Mouse (Mus musculus): ENCODE data around the gene Lin28a. TPM values are rescaled to one million over a fixed set of nuclear protein-coding genes. Genes with fewer than 3 reads are reported as not detected.
A peak's percentile ranks its signal among the peaks of the same experiment; 100 is the strongest.

Lin28a gene
- polyA plus RNA-seq, 1 experiment from 2014 or later, result not detected

DNA sequence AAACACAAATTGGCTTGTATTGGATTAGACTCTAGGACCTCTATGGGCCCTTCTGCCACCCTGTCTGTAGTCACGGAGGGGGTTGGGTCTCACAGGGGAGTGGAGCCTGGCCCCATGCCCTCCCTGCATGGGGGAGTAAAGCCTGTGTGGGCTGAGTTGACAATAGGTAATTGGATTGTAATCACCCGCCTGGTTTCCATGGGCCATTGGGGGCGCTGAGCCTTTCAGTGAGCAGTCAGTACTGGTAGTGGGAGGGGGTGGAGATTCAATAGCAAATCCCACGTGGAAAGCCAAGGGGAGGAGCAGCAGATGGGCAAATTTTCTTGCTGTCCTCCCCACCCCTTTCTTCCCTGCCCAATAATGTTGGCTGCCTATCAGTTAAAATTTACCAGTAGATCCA is 48.4 kb downstream of the Lin28a start:
- ATAC-seq, result peak; percentile 32
- no peaks in the 10 kb centered on the region for H3K27me3 ChIP-seq (replicated peaks; ENCODE audit: control insufficient read depth, insufficient read depth, low read length)
- peak overlapping the region; percentile 99 for H3K27ac ChIP-seq (ENCODE audit: low read length)
- H3K4me1 ChIP-seq (replicated peaks; ENCODE audit: control insufficient read depth, insufficient read depth, low read length), result peaks cover 49% of the 10 kb centered on the region
- H3K4me3 ChIP-seq (replicated peaks; ENCODE audit: low read length), result no peak overlapping the region
- no peaks in the 10 kb centered on the region for H3K9me3 ChIP-seq (ENCODE audit: control insufficient read depth, low read length)
- H3K4me2 ChIP-seq (ENCODE audit: low read length), result no peak overlapping the region
- H3K36me3 ChIP-seq (ENCODE audit: control insufficient read depth, insufficient read depth), result peaks cover 5% of the 10 kb centered on the region; the same call in 1 of the 2 replicates
- H3K9ac ChIP-seq (replicated peaks; ENCODE audit: low read depth, low read length), result no peak overlapping the region
- WGBS, result 3% methylated on average over 4 of the region's 4 CpGs

GRCm38 (mm10) chr4:133969114-133969770 is 49.4 kb downstream of the Lin28a start:
- peak; percentile 26 for ATAC-seq
- Histone ChIP-seq H3K9ac (replicated peaks; ENCODE audit: low read depth, low read length) (0 out of 2 replicates have a peak overlapping the region, but pooled peaks have one; percentile 23), H3K4me3 (replicated peaks; ENCODE audit: low read length) (peak overlapping the region; percentile 73), H3K9me3 (ENCODE audit: control insufficient read depth, low read length) (no peaks in the 10 kb centered on the region), H3K4me2 (ENCODE audit: low read length) (peak overlapping the region; percentile 99), H3K4me1 (replicated peaks; ENCODE audit: control insufficient read depth, insufficient read depth, low read length) (peaks cover 49% of the 10 kb centered on the region), H3K27me3 (replicated peaks; ENCODE audit: control insufficient read depth, insufficient read depth, low read length) (no peaks in the 10 kb centered on the region), H3K36me3 (ENCODE audit: control insufficient read depth, insufficient read depth) (peaks cover 8% of the 10 kb centered on the region), H3K27ac (ENCODE audit: low read length) (peak overlapping the region; percentile 99)
- WGBS, result 20% methylated on average over 8 of the region's 8 CpGs

- peak; percentile 1 for ATAC-seq
- WGBS, result under 1% methylated on average over 42 of the region's 42 CpGs
- peak within 1 kb of the TSS; percentile 73 for H3K4me3 ChIP-seq (replicated peaks; ENCODE audit: low read length)
- H3K9me3 ChIP-seq (ENCODE audit: control insufficient read depth, low read length), result no peaks in the 10 kb centered on the region
- H3K36me3 ChIP-seq (ENCODE audit: control insufficient read depth, insufficient read depth), result peaks cover 12% of the 10 kb centered on the region
- H3K9ac ChIP-seq (replicated peaks; ENCODE audit: low read depth, low read length), result peak within 1 kb of the TSS; percentile 96
- peak within 1 kb of the TSS; percentile 99 for H3K27ac ChIP-seq (ENCODE audit: low read length)
- peak within 1 kb of the TSS; percentile 99 for H3K4me2 ChIP-seq (ENCODE audit: low read length)
- H3K4me1 ChIP-seq (replicated peaks; ENCODE audit: control insufficient read depth, insufficient read depth, low read length), result peaks cover 51% of the 10 kb centered on the region
- H3K27me3 ChIP-seq (replicated peaks; ENCODE audit: control insufficient read depth, insufficient read depth, low read length), result no peaks in the 10 kb centered on the region
Measured at GRCm38 (mm10) chr4:133968150-133968921, 50.3 kb downstream of the Lin28a start, which contains the start of gene Hmgn2. Gene Hmgn2, minus strand, starts transcription at chr4:133968650.

DNA sequence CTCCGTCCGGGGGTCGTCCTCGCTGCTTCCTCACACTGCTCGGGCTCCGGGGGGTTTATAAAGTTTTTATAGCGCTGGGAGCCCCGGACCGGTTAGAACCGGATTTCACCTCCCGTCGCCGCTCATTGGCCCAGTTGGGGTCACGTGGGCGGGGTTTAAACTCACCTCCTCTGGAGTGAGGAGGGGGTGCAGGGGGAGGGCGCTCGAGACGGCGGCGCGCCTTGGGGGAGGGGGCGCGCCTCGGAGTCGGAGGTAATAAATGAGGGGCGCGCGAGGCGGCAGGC is 50.8 kb downstream of the Lin28a start:
- Histone ChIP-seq H3K27ac (ENCODE audit: low read length) (peak overlapping the region; percentile 99), H3K36me3 (ENCODE audit: control insufficient read depth, insufficient read depth) (peaks cover 14% of the 10 kb centered on the region), H3K4me2 (ENCODE audit: low read length) (peak overlapping the region; percentile 99), H3K4me3 (replicated peaks; ENCODE audit: low read length) (peak overlapping the region; percentile 73), H3K4me1 (replicated peaks; ENCODE audit: control insufficient read depth, insufficient read depth, low read length) (peaks cover 51% of the 10 kb centered on the region), H3K27me3 (replicated peaks; ENCODE audit: control insufficient read depth, insufficient read depth, low read length) (no peaks in the 10 kb centered on the region), H3K9me3 (ENCODE audit: control insufficient read depth, low read length) (no peaks in the 10 kb centered on the region), H3K9ac (replicated peaks; ENCODE audit: low read depth, low read length) (peak overlapping the region; percentile 96)
- WGBS, result 0% methylated on average over 28 of the region's 29 CpGs
- peak; percentile 77 for ATAC-seq

GRCm38 (mm10) chr4:133967138-133967865 is 51.3 kb downstream of the Lin28a start:
- H3K9me3 ChIP-seq (ENCODE audit: control insufficient read depth, low read length), result no peaks in the 10 kb centered on the region
- H3K36me3 ChIP-seq (ENCODE audit: control insufficient read depth, insufficient read depth), result peaks cover 12% of the 10 kb centered on the region
- H3K27me3 ChIP-seq (replicated peaks; ENCODE audit: control insufficient read depth, insufficient read depth, low read length), result no peaks in the 10 kb centered on the region
- peak overlapping the region; percentile 96 for H3K9ac ChIP-seq (replicated peaks; ENCODE audit: low read depth, low read length)
- ATAC-seq, result peak; percentile 61
- peak overlapping the region; percentile 73 for H3K4me3 ChIP-seq (replicated peaks; ENCODE audit: low read length)
- H3K4me1 ChIP-seq (replicated peaks; ENCODE audit: control insufficient read depth, insufficient read depth, low read length), result peaks cover 51% of the 10 kb centered on the region
- under 1% methylated on average over 67 of the region's 101 CpGs for whole genome bisulfite sequencing
- peak overlapping the region; percentile 99 for H3K27ac ChIP-seq (ENCODE audit: low read length)
- H3K4me2 ChIP-seq (ENCODE audit: low read length), result peak overlapping the region; percentile 99

- ATAC-seq, result no peak
- Histone ChIP-seq H3K9ac (replicated peaks; ENCODE audit: low read depth, low read length) (peak overlapping the region; percentile 51), H3K36me3 (ENCODE audit: control insufficient read depth, insufficient read depth) (peaks cover 12% of the 10 kb centered on the region), H3K4me2 (ENCODE audit: low read length) (peak overlapping the region; percentile 69), H3K4me1 (replicated peaks; ENCODE audit: control insufficient read depth, insufficient read depth, low read length) (peaks cover 45% of the 10 kb centered on the region), H3K9me3 (ENCODE audit: control insufficient read depth, low read length) (no peaks in the 10 kb centered on the region), H3K27ac (ENCODE audit: low read length) (peak overlapping the region; percentile 70), H3K27me3 (replicated peaks; ENCODE audit: control insufficient read depth, insufficient read depth, low read length) (no peaks in the 10 kb centered on the region), H3K4me3 (replicated peaks; ENCODE audit: low read length) (peak overlapping the region; percentile 73)
- 44% methylated on average over 12 of the region's 12 CpGs for WGBS
Measured at GRCm38 (mm10) chr4:133966271-133966940, 52.2 kb downstream of the Lin28a start.

GRCm38 (mm10) chr4:133962566-133962965 is 56.1 kb downstream of the Lin28a start:
- Histone ChIP-seq H3K36me3 (ENCODE audit: control insufficient read depth, insufficient read depth) (peaks cover 12% of the 10 kb centered on the region), H3K4me2 (ENCODE audit: low read length) (no peak overlapping the region), H3K27me3 (replicated peaks; ENCODE audit: control insufficient read depth, insufficient read depth, low read length) (no peaks in the 10 kb centered on the region), H3K9me3 (ENCODE audit: control insufficient read depth, low read length) (no peaks in the 10 kb centered on the region), H3K4me3 (replicated peaks; ENCODE audit: low read length) (no peak overlapping the region), H3K4me1 (replicated peaks; ENCODE audit: control insufficient read depth, insufficient read depth, low read length) (peaks cover 15% of the 10 kb centered on the region), H3K27ac (ENCODE audit: low read length) (no peak overlapping the region; the same call in 1 of the 2 replicates), H3K9ac (replicated peaks; ENCODE audit: low read depth, low read length) (no peak overlapping the region)
- 84% methylated on average over 7 of the region's 7 CpGs for WGBS
- ATAC-seq, result no peak

- Histone ChIP-seq H3K4me2 (ENCODE audit: low read length) (no peak overlapping the region), H3K9ac (replicated peaks; ENCODE audit: low read depth, low read length) (no peak overlapping the region), H3K9me3 (ENCODE audit: control insufficient read depth, low read length) (no peaks in the 10 kb centered on the region), H3K4me1 (replicated peaks; ENCODE audit: control insufficient read depth, insufficient read depth, low read length) (no peaks in the 10 kb centered on the region), H3K36me3 (ENCODE audit: control insufficient read depth, insufficient read depth) (peaks cover 4% of the 10 kb centered on the region), H3K27ac (ENCODE audit: low read length) (no peak overlapping the region), H3K27me3 (replicated peaks; ENCODE audit: control insufficient read depth, insufficient read depth, low read length) (no peaks in the 10 kb centered on the region), H3K4me3 (replicated peaks; ENCODE audit: low read length) (no peak overlapping the region)
- 86% methylated on average over 1 of the region's 1 CpGs for WGBS
- no peak for ATAC-seq
Measured at GRCm38 (mm10) chr4:133958884-133959283, 59.8 kb downstream of the Lin28a start.

- no peaks in the 10 kb centered on the region for H3K36me3 ChIP-seq (ENCODE audit: control insufficient read depth, insufficient read depth)
- H3K27ac ChIP-seq (ENCODE audit: low read length), result no peak overlapping the region
- no peaks in the 10 kb centered on the region for H3K9me3 ChIP-seq (ENCODE audit: control insufficient read depth, low read length)
- WGBS, result 93% methylated on average over 4 of the region's 4 CpGs
- H3K4me1 ChIP-seq (replicated peaks; ENCODE audit: control insufficient read depth, insufficient read depth, low read length), result no peaks in the 10 kb centered on the region
- H3K4me3 ChIP-seq (replicated peaks; ENCODE audit: low read length), result no peak overlapping the region
- no peak overlapping the region for H3K9ac ChIP-seq (replicated peaks; ENCODE audit: low read depth, low read length)
- ATAC-seq, result no peak
- no peak overlapping the region for H3K4me2 ChIP-seq (ENCODE audit: low read length)
- no peaks in the 10 kb centered on the region for H3K27me3 ChIP-seq (replicated peaks; ENCODE audit: control insufficient read depth, insufficient read depth, low read length)
Measured at GRCm38 (mm10) chr4:133956358-133956757, 62.3 kb downstream of the Lin28a start.

Measured in forebrain, embryonic 16.5 days (tissue).